Comparison of ENCODE assay signal across 24 mouse cellular contexts in genomic region chr4:96791301-96791700, GRCm38 (mm10). TPM values are rescaled to one million over a fixed set of nuclear protein-coding genes. Genes with fewer than 3 reads are reported as not detected.
DNase-seq lines count a peak whose midpoint lies in the region; ATAC-seq and TF ChIP-seq lines count a peak whose summit lies in the region.
"Had no signal": no experiment of that assay in that cellular context is flagged by ENCODE, and none has a peak within 500 bp of the region (broad histone marks: within the 10 kb centered on the region; RNA-seq: fewer than 3 reads in every experiment).

No protein-coding gene starts in this region.

- POLR2A ChIA-PET in Patski (lab: Charles Lee) = no interaction called here

- DNase-seq in stomach, postnatal 0 days (ENCODE audit: low spot score) = no peak
- DNase-seq in Patski (ENCODE audit: low read depth, low spot score) = no peak
- DNase-seq: adrenal gland, adult 2 months; adrenal gland, postnatal 10 days; adrenal gland, postnatal 25 days; cerebellum, adult 11 months; cerebellum, adult 18-20 months; cerebellum, adult 8-10 months; cerebellum, adult 9-11 months; cerebellum, postnatal 14 days; cerebellum, postnatal 36 days; embryo, embryonic 11 days; forebrain, postnatal 0 days had no signal

- H3K4me1 ChIP-seq in stomach, embryonic 16.5 days (ENCODE audit: control insufficient read depth, insufficient read depth, low read length) = no peaks in the 10 kb centered on the region; the same call in 1 of the 2 replicates
- no peaks in the 10 kb centered on the region for H3K4me1 ChIP-seq in stomach, postnatal 0 days (replicated peaks; ENCODE audit: control insufficient read depth, insufficient read depth)
- H3K4me1 ChIP-seq in intestine, postnatal 0 days (replicated peaks; ENCODE audit: control insufficient read depth, insufficient read depth, low read length) = no peaks in the 10 kb centered on the region
- H3K4me1 ChIP-seq: embryonic facial prominence, embryonic 15.5 days; forebrain, embryonic 13.5 days; forebrain, embryonic 15.5 days had no signal

- in situ Hi-C loops in Patski (cut with MboI; ENCODE audit: low pct_unique_long_range_greater_than_20kb) = no loop called here

- H3K4me3 ChIP-seq in stomach, embryonic 16.5 days (replicated peaks; ENCODE audit: low read length) = no peak overlapping the region
- H3K4me3 ChIP-seq in stomach, postnatal 0 days (ENCODE audit: low read depth, low read length) = no peak overlapping the region
- no peak overlapping the region for H3K4me3 ChIP-seq in intestine, postnatal 0 days (ENCODE audit: low read depth, low read length)
- H3K4me3 ChIP-seq: embryonic facial prominence, embryonic 12.5 days; embryonic facial prominence, embryonic 15.5 days; erythroblast, embryonic 14.5 days; forebrain, embryonic 13.5 days; forebrain, embryonic 15.5 days had no signal

- H3K4me2 ChIP-seq in stomach, embryonic 16.5 days (ENCODE audit: low read depth, low read length) = no peak overlapping the region
- H3K4me2 ChIP-seq in stomach, postnatal 0 days (replicated peaks; ENCODE audit: low read depth) = no peak overlapping the region
- H3K4me2 ChIP-seq in intestine, postnatal 0 days (replicated peaks; ENCODE audit: low read depth) = no peak overlapping the region
- H3K4me2 ChIP-seq: embryonic facial prominence, embryonic 12.5 days; embryonic facial prominence, embryonic 15.5 days; forebrain, embryonic 13.5 days; forebrain, embryonic 15.5 days had no signal

- no peaks in the 10 kb centered on the region for H3K9me3 ChIP-seq in stomach, embryonic 16.5 days (replicated peaks; ENCODE audit: control insufficient read depth, low read length)
- no peaks in the 10 kb centered on the region for H3K9me3 ChIP-seq in stomach, postnatal 0 days (ENCODE audit: control insufficient read depth, low read length)
- H3K9me3 ChIP-seq in intestine, postnatal 0 days (ENCODE audit: control insufficient read depth) = no peaks in the 10 kb centered on the region
- H3K9me3 ChIP-seq: embryonic facial prominence, embryonic 12.5 days; embryonic facial prominence, embryonic 15.5 days; forebrain, embryonic 13.5 days; forebrain, embryonic 15.5 days had no signal

- no peaks in the 10 kb centered on the region for H3K27me3 ChIP-seq in stomach, embryonic 16.5 days (ENCODE audit: control insufficient read depth, insufficient read depth, low read length)
- H3K27me3 ChIP-seq in stomach, postnatal 0 days (ENCODE audit: control insufficient read depth, insufficient read depth, low read length) = no peaks in the 10 kb centered on the region
- H3K27me3 ChIP-seq in Patski = no peaks in the 10 kb centered on the region
- H3K27me3 ChIP-seq in intestine, postnatal 0 days (replicated peaks; ENCODE audit: control insufficient read depth, insufficient read depth, low read length) = no peaks in the 10 kb centered on the region
- H3K27me3 ChIP-seq: embryonic facial prominence, embryonic 12.5 days; embryonic facial prominence, embryonic 15.5 days; forebrain, embryonic 13.5 days; forebrain, embryonic 15.5 days had no signal

- ATAC-seq in stomach, embryonic 16.5 days (ENCODE audit: insufficient read depth, low FRiP score) = no peak
- ATAC-seq in stomach, postnatal 0 days (ENCODE audit: low FRiP score, low TSS enrichment) = no peak
- peak; percentile 35 for ATAC-seq in Patski
- ATAC-seq in intestine, postnatal 0 days = no peak
- no peak for ATAC-seq in inflammation-experienced regulatory T-cells, adult 6 months
- ATAC-seq: forebrain, embryonic 13.5 days; forebrain, embryonic 15.5 days; forebrain, postnatal 0 days had no signal

- CTCF ChIA-PET in Patski (lab: Charles Lee) = interaction anchor here (1.4 to 1.7 kb wide), 2 partner anchors 8 to 63 kb away, joined by 6 read pairs; no protein-coding TSS in a partner anchor

- no peaks in the 10 kb centered on the region for H3K36me3 ChIP-seq in stomach, embryonic 16.5 days (ENCODE audit: control insufficient read depth, insufficient read depth, low read length)
- H3K36me3 ChIP-seq in stomach, postnatal 0 days (ENCODE audit: control insufficient read depth, insufficient read depth, low read length) = no peaks in the 10 kb centered on the region
- H3K36me3 ChIP-seq in intestine, postnatal 0 days (ENCODE audit: control insufficient read depth, insufficient read depth) = no peaks in the 10 kb centered on the region
- H3K36me3 ChIP-seq: embryonic facial prominence, embryonic 12.5 days; embryonic facial prominence, embryonic 15.5 days; forebrain, embryonic 15.5 days had no signal

- no peak for TF ChIP-seq EP300 in stomach, postnatal 0 days (optimal IDR thresholded peaks at IDR 0.05)

- H3K9ac ChIP-seq in stomach, embryonic 16.5 days (ENCODE audit: low read length) = no peak overlapping the region
- no peak overlapping the region for H3K9ac ChIP-seq in stomach, postnatal 0 days (ENCODE audit: low read length)
- no peak overlapping the region for H3K9ac ChIP-seq in intestine, postnatal 0 days (ENCODE audit: low read depth, low read length)
- H3K9ac ChIP-seq: embryonic facial prominence, embryonic 12.5 days; embryonic facial prominence, embryonic 15.5 days; forebrain, embryonic 13.5 days; forebrain, embryonic 15.5 days; forebrain, postnatal 0 days had no signal

- TF ChIP-seq CTCF in stomach, postnatal 0 days (IDR thresholded peaks at IDR 0.05; ENCODE audit: low read depth) = no peak
- no peak for TF ChIP-seq CTCF in Patski (IDR thresholded peaks at IDR 0.05)
- no peak for TF ChIP-seq CTCF in intestine, postnatal 0 days (IDR thresholded peaks at IDR 0.05; ENCODE audit: low read depth)

- 0 out of 2 replicates have a peak overlapping the region, but pooled peaks have one; percentile 7 for H3K27ac ChIP-seq in stomach, embryonic 16.5 days (ENCODE audit: low read length)
- H3K27ac ChIP-seq in stomach, postnatal 0 days (replicated peaks) = no peak overlapping the region
- no peak overlapping the region for H3K27ac ChIP-seq in intestine, postnatal 0 days (ENCODE audit: low read depth, low read length)
- H3K27ac ChIP-seq: embryonic facial prominence, embryonic 12.5 days; embryonic facial prominence, embryonic 15.5 days; forebrain, embryonic 13.5 days; forebrain, embryonic 15.5 days had no signal

RNA-seq across cellular contexts. Expression of gene Gm12695, which starts 6.3 kb away (rescaled TPM):
- not detected in 2 replicates for polyA plus RNA-seq in stomach, embryonic 16.5 days (2015; fragmentation: Nextera tagmentation; extraction: Ambion mirVana)
- not detected in 2 replicates for polyA plus RNA-seq in stomach, postnatal 0 days (2015; fragmentation: Nextera tagmentation; extraction: Ambion mirVana)
- 0.15 TPM for polyA plus RNA-seq in Patski (2021)
- not detected in 2 replicates for polyA plus RNA-seq in intestine, postnatal 0 days (2015; fragmentation: Nextera tagmentation; extraction: Ambion mirVana)
- not detected for polyA plus RNA-seq in inflammation-experienced regulatory T-cells, adult 6 months (2017; shearing (Covaris generic))
- polyA plus RNA-seq: adrenal gland, adult 2 months; brain, embryonic 14.5 days; C2C12; erythroblast, embryonic 14.5 days; forebrain, embryonic 11.5 days; forebrain, embryonic 15.5 days had no signal
